Mouse (Mus musculus) midbrain, embryonic 13.5 days (tissue): ENCODE measurements at regions not wholly inside any gene's neighbourhood (a gene's known extent, or its start where the extent isn't known, plus 50 kb on each side); places are given as distances from the start of the nearest gene placed in this dataset.

Source experiments
- ATAC-seq: fragments of 200-750 bp; cut with Nextera tagmentation; 2 replicates; pipeline ENCODE4 v1.8.0; 2017; ENCODE audit warnings: mild to moderate bottlenecking, moderate TSS enrichment, moderate library complexity
- H3K27ac ChIP-seq: fragments of 300-500 bp; sonication (generic); 2 replicates; pipeline ENCODE4 v1.5.1; 2015; ENCODE audit warnings: inconsistent platforms, mild to moderate bottlenecking, moderate library complexity
- H3K27me3 ChIP-seq: fragments of 300-500 bp; sonication (generic); 2 replicates; pipeline ENCODE4 v1.6.1; 2015; ENCODE audit warnings: mild to moderate bottlenecking, inconsistent platforms
- H3K36me3 ChIP-seq: fragments of 300-500 bp; sonication (generic); 2 replicates; pipeline ENCODE4 v1.6.1; 2015; ENCODE audit warnings: mild to moderate bottlenecking, inconsistent platforms
- H3K4me1 ChIP-seq: fragments of 300-500 bp; sonication (generic); replicated peaks from 2 replicates; pipeline ENCODE4 v1.6.1; 2015; ENCODE audit warnings: inconsistent platforms
- H3K4me2 ChIP-seq: fragments of 300-500 bp; sonication (generic); replicated peaks from 2 replicates; pipeline ENCODE4 v1.6.1; 2015; ENCODE audit warnings: moderate library complexity, mild to moderate bottlenecking, inconsistent platforms
- H3K4me3 ChIP-seq: fragments of 300-500 bp; sonication (generic); replicated peaks from 2 replicates; pipeline ENCODE4 v1.5.1; 2015; ENCODE audit warnings: mild to moderate bottlenecking, inconsistent platforms
- H3K9ac ChIP-seq: fragments of 300-500 bp; sonication (generic); replicated peaks from 2 replicates; pipeline ENCODE4 v1.6.1; 2015; ENCODE audit warnings: mild to moderate bottlenecking, inconsistent platforms
- H3K9me3 ChIP-seq: fragments of 300-500 bp; sonication (generic); 2 replicates; pipeline ENCODE4 v1.6.1; 2016; ENCODE audit warnings: mild to moderate bottlenecking, inconsistent platforms
- WGBS: fragments of 180-500 bp; shearing (Covaris S2); methylation state at CpG from one replicate; pipeline ENCODE4 v1.1.7; 2015; 5-methylcytosine and 5-hydroxymethylcytosine counted together

DNA sequence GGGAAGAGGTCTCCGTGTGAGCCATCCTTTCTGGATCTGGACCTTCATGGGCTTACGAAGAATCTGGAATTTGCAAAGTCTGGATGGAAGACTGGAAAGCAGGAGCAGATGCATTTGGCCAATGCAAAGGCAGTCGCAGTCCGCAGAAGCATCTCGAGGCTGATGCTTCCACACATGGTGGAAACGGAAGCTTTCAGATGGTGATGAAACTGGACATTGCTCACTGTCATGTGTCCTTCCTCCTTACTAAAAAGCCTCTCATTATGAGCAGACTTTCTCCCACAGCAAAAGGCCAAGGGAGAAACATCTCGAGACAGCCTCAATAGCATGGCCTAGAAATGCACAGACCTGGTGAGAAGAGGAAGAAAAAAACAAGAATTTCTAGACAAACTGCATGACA lies 94.5 kb downstream of the Mtx3 start:
- no peak overlapping the region for H3K9ac ChIP-seq
- no peak overlapping the region for H3K4me3 ChIP-seq
- no peak overlapping the region for H3K27ac ChIP-seq
- H3K4me2 ChIP-seq, result no peak overlapping the region
- no peaks in the 10 kb centered on the region for H3K4me1 ChIP-seq
- H3K36me3 ChIP-seq, result no peaks in the 10 kb centered on the region
- H3K9me3 ChIP-seq, result no peaks in the 10 kb centered on the region
- WGBS, result 94% methylated on average over 7 of the region's 7 CpGs
- no peaks in the 10 kb centered on the region for H3K27me3 ChIP-seq
- no peak for ATAC-seq

- Histone ChIP-seq H3K36me3 (no peaks in the 10 kb centered on the region), H3K27ac (no peak overlapping the region), H3K9me3 (no peaks in the 10 kb centered on the region), H3K4me3 (no peak overlapping the region), H3K9ac (no peak overlapping the region), H3K27me3 (no peaks in the 10 kb centered on the region), H3K4me2 (no peak overlapping the region), H3K4me1 (no peaks in the 10 kb centered on the region)
- no peak for ATAC-seq
- 87% methylated on average over 6 of the region's 6 CpGs for WGBS
Measured at GRCm38 (mm10) chr13:92940610-92941009, 96.0 kb downstream of the Mtx3 start.

GRCm38 (mm10) chr13:92948560-92948959 lies 104.0 kb downstream of the Mtx3 start:
- no peak for ATAC-seq
- Histone ChIP-seq H3K9me3 (no peaks in the 10 kb centered on the region), H3K9ac (no peak overlapping the region), H3K36me3 (no peaks in the 10 kb centered on the region), H3K27me3 (no peaks in the 10 kb centered on the region), H3K4me2 (no peak overlapping the region), H3K4me1 (no peaks in the 10 kb centered on the region), H3K27ac (no peak overlapping the region), H3K4me3 (no peak overlapping the region)
- WGBS, result 72% methylated on average over 2 of the region's 2 CpGs

DNA sequence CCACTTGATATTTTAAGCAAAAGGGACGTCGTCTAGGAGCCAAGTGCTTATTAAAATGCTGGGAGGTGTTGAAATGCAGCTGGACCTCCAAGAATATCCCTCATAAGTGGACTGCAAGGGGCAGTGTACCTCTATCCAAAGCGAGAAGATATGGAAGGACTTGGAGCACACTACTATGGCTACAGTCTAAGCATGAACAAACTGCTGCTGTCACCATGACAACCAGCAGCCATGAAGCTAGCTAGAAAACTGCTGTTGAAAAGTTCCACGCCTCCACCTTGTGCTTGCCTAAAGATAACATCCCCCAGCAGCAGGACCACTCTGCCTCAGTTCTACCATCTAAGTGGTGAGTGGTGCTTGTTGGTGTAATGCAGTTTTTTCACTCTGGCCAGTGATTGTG lies 115.5 kb downstream of the Mtx3 start:
- Histone ChIP-seq H3K4me2 (no peak overlapping the region), H3K36me3 (no peaks in the 10 kb centered on the region), H3K4me3 (no peak overlapping the region), H3K9me3 (no peaks in the 10 kb centered on the region), H3K4me1 (no peaks in the 10 kb centered on the region), H3K27ac (no peak overlapping the region), H3K9ac (no peak overlapping the region), H3K27me3 (no peaks in the 10 kb centered on the region)
- 0 out of 2 replicates have a peak, but pooled peaks have one; percentile 40 for ATAC-seq
- WGBS, result 57% methylated on average over 4 of the region's 4 CpGs

GRCm38 (mm10) chr13:92962625-92963024 lies 118.1 kb downstream of the Mtx3 start:
- Histone ChIP-seq H3K4me1 (no peaks in the 10 kb centered on the region), H3K27me3 (no peaks in the 10 kb centered on the region), H3K9ac (no peak overlapping the region), H3K4me2 (no peak overlapping the region), H3K4me3 (no peak overlapping the region), H3K9me3 (no peaks in the 10 kb centered on the region), H3K27ac (no peak overlapping the region), H3K36me3 (no peaks in the 10 kb centered on the region)
- ATAC-seq, result no peak
- WGBS, result 86% methylated on average over 5 of the region's 5 CpGs

DNA sequence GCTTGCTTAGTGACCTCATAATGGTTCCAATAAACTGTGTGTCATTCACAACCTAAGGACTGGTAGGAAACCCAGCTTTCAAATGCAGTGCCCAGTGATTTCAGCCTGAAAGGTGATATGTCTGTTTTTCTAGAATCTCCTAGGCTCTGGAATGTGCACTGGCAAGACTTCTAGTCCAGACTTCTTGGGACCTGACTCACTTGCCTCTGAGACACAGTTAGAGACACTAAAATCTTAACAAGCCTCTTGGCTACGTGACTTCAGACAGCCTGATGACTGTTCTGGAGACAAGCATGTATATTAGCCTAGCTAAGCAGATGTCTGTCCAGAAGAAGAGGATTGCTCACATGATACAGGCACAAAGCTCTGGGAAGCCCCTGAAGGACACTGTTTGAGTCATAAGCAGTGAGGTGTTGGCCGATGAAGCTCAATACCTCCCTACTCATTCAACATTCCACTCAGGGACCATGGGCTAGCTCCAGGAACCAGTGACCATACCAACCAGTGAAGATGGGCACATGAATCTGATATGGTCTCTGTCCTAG lies 118.9 kb downstream of the Mtx3 start:
- no peak for ATAC-seq
- no peaks in the 10 kb centered on the region for H3K4me1 ChIP-seq
- no peaks in the 10 kb centered on the region for H3K9me3 ChIP-seq
- H3K9ac ChIP-seq, result no peak overlapping the region
- H3K27ac ChIP-seq, result no peak overlapping the region
- no peaks in the 10 kb centered on the region for H3K36me3 ChIP-seq
- no peaks in the 10 kb centered on the region for H3K27me3 ChIP-seq
- no peak overlapping the region for H3K4me3 ChIP-seq
- WGBS, result 96% methylated on average over 2 of the region's 2 CpGs
- H3K4me2 ChIP-seq, result no peak overlapping the region

GRCm38 (mm10) chr13:92964213-92964743 lies 119.7 kb downstream of the Mtx3 start:
- Histone ChIP-seq H3K4me3 (no peak overlapping the region), H3K27me3 (no peaks in the 10 kb centered on the region), H3K4me1 (no peaks in the 10 kb centered on the region), H3K9ac (no peak overlapping the region), H3K36me3 (no peaks in the 10 kb centered on the region), H3K27ac (no peak overlapping the region), H3K9me3 (no peaks in the 10 kb centered on the region), H3K4me2 (no peak overlapping the region)
- 83% methylated on average over 5 of the region's 5 CpGs for WGBS
- no peak for ATAC-seq

DNA sequence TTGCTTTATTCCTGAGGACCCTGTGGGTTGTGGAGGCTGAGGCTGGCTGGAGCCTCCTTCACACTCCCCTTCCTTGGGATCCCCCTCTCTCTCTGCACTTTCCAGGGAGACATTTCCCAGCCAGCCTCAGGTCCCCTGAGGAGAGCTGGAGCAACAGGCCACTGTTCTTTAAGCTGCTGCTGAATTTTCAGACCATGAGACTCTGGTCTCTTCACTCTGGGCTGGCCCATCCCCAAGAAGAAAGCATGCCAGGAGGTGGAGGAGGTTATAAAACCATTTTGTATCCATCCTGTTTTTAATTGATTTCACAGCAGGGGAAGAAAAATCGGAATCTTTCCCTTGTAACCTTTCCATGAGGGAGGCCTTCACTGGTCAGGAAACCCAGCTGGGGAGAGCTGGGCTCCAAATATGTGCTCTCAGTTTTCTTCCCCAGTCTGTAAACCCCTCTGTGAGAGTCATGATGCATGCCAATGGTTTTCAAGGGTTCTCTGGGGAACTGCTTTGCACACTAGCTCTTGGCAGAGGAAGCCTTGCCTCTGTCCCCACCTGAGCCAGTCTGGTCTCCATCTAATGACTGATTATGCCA lies 122.6 kb downstream of the Mtx3 start:
- WGBS, result 74% methylated on average over 1 of the region's 1 CpGs
- H3K27ac ChIP-seq, result no peak overlapping the region
- H3K36me3 ChIP-seq, result no peaks in the 10 kb centered on the region
- ATAC-seq, result no peak
- no peaks in the 10 kb centered on the region for H3K4me1 ChIP-seq
- no peak overlapping the region for H3K4me2 ChIP-seq
- no peaks in the 10 kb centered on the region for H3K27me3 ChIP-seq
- no peak overlapping the region for H3K4me3 ChIP-seq
- no peaks in the 10 kb centered on the region for H3K9me3 ChIP-seq
- H3K9ac ChIP-seq, result no peak overlapping the region

DNA sequence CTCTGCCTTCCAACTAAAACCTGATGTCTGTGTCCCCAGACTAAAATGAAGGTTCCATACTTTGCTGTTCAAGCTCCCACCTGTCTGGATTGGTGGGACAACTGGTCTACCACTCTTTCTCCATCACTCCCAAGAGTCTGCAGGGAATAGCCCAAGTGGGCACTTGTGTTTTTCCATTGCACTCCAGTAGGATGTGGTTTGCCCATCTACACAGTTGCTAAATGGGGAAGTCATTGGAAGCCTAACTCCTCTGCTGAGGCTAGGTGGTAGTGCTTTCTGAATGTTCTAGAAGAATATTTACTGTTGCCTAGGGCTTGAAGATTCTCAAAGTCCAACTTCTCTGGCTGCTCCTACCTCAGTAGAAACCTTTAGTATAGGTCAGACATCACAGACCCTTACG lies 125.0 kb downstream of the Mtx3 start:
- Histone ChIP-seq H3K4me1 (no peaks in the 10 kb centered on the region), H3K4me3 (no peak overlapping the region), H3K27me3 (no peaks in the 10 kb centered on the region), H3K9ac (no peak overlapping the region), H3K27ac (no peak overlapping the region), H3K36me3 (no peaks in the 10 kb centered on the region), H3K9me3 (no peaks in the 10 kb centered on the region), H3K4me2 (no peak overlapping the region)
- no peak for ATAC-seq
- WGBS, result 100% methylated on average over 1 of the region's 1 CpGs

GRCm38 (mm10) chr13:92972891-92973290 lies 128.3 kb downstream of the Mtx3 start:
- ATAC-seq, result no peak
- no peaks in the 10 kb centered on the region for H3K9me3 ChIP-seq
- H3K9ac ChIP-seq, result no peak overlapping the region
- H3K4me2 ChIP-seq, result no peak overlapping the region
- H3K27me3 ChIP-seq, result no peaks in the 10 kb centered on the region
- H3K4me3 ChIP-seq, result no peak overlapping the region
- no peak overlapping the region for H3K27ac ChIP-seq
- no peaks in the 10 kb centered on the region for H3K36me3 ChIP-seq
- 86% methylated on average over 5 of the region's 5 CpGs for WGBS
- H3K4me1 ChIP-seq, result no peaks in the 10 kb centered on the region

GRCm38 (mm10) chr13:92973791-92974190 lies 129.2 kb downstream of the Mtx3 start:
- no peaks in the 10 kb centered on the region for H3K4me1 ChIP-seq
- no peak for ATAC-seq
- no peaks in the 10 kb centered on the region for H3K36me3 ChIP-seq
- no peaks in the 10 kb centered on the region for H3K9me3 ChIP-seq
- 88% methylated on average over 4 of the region's 4 CpGs for WGBS
- no peak overlapping the region for H3K4me3 ChIP-seq
- H3K27ac ChIP-seq, result no peak overlapping the region
- no peaks in the 10 kb centered on the region for H3K27me3 ChIP-seq
- H3K4me2 ChIP-seq, result no peak overlapping the region
- H3K9ac ChIP-seq, result no peak overlapping the region

DNA sequence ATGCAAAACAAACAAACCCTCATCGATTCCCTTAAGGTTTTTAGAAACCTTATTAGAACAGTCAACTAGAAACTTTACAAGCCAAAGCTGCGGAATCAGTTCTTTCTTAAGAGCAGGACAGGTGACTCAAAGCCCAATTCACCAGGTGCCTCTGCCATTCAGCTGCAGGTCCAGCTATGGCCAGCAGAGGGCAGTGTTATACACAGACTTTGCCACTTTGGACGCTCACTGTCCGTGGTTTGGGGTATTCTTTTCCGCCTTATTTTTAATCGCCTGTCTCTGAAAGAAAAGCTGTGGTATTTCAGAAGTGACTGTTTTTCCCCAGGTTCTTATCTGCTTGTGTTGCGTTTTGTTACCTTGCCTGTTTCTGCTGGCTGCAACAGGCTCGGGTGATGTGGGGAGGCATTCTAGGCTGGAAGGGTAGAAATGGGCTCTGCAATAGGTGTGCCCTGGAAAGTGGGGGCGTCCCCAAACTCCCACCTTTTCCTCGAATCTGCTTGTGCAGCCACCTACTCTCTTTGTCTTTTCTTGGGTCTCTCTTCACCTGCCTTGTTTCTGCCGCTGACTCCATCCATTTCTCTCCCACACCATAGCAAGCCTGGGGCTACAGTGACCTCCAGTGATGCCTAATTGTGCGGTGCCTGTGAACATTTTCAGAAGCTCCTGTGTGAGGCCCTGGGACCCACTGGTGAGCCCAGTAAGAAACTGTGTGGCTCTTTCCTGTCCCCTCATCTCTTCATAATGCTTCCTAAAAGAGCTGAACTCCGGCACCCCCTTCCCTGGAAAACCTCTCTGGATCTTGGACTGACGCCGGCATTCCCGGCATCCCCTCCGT lies 142.4 kb downstream of the Mtx3 start:
- Histone ChIP-seq H3K4me1 (0 out of 2 replicates have a peak, but pooled peaks cover 6% of the 10 kb centered on the region), H3K36me3 (no peaks in the 10 kb centered on the region), H3K9ac (peak overlapping the region; percentile 49; the same call in 1 of the 2 replicates), H3K4me2 (peak overlapping the region; percentile 54), H3K27ac (no peak overlapping the region), H3K4me3 (peak overlapping the region; percentile 31), H3K9me3 (no peaks in the 10 kb centered on the region), H3K27me3 (no peaks in the 10 kb centered on the region)
- peak; percentile 70 for ATAC-seq
- WGBS, result 47% methylated on average over 17 of the region's 17 CpGs
